Mouse (Mus musculus) layer of hippocampus, postnatal 10 days (tissue): ENCODE data around the gene Primpol. TPM values are rescaled to one million over a fixed set of nuclear protein-coding genes. Genes with fewer than 3 reads are reported as not detected.
"Not testable (repeated sequence)": the region's sequence is repeated elsewhere in the genome, so short reads cannot be mapped to it uniquely, and the experiment has no call there.

Experiments used
- DNase-seq, 2 experiments: peaks; one replicate each; pipeline ENCODE4 v3.0.0; 2021; ENCODE audit warnings: low spot score in 2 of 2
- total RNA-seq, 2 experiments: library from RNA; stranded (reverse); gene quantifications; 2 replicates each; pipeline ENCODE4 v1.2.3; 2021

Primpol gene
- total RNA-seq, 2 experiments from 2014 or later = 4.3 to 4.6 TPM

DNA sequence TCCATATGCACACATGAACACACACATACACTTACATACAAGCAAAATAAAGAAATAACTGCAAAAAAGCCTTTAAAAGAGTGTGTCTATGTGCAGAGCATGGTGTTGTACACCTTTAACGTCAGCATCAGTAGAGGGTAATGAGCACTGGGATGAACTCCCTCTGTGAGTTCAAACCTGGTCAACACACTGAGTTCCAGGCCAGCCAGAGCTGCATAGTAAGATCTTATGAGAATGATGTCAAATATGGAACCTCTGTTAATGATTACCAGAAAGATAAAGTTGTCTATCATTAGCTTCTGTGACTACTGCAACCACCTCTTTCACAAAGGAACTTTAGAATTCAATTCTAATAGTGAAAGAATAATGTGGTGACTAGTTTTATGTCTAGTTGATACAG lies 10.1 kb downstream of the Primpol start:
- DNase-seq = no peak

DNA sequence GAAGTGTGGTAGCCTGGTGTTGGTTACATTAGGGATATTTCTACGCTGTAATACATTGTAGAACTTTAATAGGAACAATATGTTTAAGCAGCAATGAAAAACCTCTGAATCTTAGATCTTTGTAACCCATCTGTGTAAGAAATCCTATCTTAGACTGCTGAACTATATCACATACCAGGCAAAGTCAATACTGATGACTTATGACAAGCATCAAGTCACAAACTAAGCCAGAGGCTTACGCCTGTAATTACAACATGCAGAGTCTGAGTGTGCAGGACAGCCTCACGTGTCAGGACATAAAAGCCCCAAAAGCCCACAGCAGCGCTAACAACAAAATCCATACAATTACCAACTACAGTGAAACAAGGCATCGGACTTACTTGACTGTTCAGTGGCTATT lies 13.4 kb downstream of the Primpol start:
- no peak for DNase-seq

DNA sequence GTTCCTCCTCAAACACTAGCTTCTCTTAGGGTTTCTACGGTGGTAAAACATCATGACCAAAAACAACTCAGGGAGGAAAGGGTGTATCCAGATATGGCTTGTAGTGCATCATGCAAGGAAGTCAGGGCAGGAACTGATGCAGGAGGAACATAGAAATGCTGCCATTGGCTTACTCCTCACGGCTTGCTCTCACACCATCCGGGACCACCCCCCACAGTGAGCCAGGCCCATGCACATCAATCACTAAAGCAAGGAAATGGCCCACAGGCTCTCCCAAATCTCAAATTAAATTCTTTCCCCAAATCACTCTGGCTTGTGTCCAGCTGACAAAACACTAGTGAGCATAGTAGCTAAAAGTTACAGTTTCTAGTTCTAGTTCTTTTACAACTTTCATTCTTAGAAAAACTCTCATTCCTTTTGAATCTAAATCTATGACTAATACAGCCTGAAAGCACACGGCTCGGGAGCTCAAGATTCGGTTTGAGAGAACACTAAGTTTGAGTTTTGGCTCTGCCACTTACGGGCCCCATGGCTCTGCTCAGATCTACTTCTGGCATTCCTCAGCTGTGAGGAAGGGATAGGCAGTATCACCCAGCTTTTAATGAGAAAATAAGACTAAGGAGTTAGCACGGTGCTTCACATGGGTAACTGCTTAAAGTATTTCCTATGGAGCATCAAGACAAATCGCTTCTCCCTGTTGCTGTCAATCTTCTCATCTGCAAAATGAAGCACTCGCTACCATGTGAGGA lies 15.9 kb downstream of the Primpol start:
- no peak for DNase-seq

DNA sequence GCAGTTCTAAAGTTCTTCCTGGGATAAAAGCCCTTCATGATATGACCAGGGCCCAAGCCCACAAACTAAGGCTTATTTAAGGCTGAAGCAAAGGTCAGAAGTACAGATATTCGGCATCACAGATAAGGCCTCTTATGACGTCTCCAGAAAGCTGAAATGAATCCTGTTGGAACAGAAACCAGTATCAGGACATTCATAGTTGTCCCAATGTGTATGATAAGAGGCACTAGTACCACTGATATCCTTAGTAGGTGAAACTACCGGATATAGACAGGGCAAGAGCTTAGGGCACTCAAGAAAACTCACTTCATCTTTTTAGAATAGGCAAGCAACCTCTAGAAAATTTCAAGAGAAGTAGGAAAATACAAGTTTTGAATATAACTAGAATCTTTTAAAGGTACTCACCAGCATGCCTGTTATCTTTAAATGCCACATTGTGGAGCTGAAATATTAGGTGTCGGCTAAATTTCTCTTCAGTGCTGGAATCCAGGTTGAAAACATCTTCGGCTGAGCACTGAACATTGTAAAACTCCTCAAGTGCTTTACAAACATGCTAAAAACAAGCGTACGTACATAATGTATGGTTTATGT lies 17.6 kb downstream of the Primpol start:
- no peak for DNase-seq

DNA sequence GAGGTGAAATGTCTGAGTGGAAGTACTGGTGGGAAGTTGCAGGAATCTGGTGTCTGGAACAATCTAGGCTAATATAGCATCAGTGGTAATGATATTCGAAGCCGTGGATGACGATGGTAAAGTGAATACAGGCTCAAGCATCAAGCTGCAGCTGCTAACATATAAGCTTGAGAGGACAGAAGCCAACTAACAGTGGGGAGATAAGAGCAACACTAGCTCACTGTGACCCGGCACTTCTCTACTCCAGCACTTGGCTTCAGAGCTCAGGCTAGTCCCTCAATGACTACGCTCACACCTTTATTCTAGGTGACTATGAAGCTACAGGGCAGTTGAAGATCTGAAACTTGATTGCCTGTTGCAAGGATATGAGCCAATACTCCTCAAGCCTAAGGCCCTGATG lies 18.3 kb downstream of the Primpol start:
- DNase-seq = no peak

GRCm38 (mm10) chr8:46598114-46598513 lies 18.9 kb downstream of the Primpol start:
- no peak for DNase-seq

GRCm38 (mm10) chr8:46597411-46597810 lies 19.6 kb downstream of the Primpol start:
- DNase-seq = no peak

DNA sequence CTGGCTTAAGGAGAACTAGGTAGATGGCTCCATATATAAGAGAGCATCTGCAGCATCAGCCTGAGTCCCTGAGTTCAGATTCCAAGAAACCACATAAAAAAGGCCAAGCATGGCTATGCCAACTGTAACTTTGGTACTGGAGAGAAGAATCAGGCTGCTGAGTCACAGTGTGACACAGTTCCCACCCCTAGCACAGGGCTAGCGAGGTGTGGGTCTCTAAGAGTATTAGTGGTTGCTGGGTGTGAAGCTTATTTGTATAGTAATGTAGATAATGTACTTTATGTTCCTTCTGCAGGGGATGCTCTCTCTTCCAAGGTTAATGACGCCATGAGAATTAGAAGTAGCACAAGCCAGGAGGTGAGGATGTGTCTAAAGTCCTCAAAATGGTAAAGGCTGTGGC lies 20.5 kb downstream of the Primpol start:
- DNase-seq = no peak

- DNase-seq = peak in 1 of 2 experiments; percentile 13
Observed at GRCm38 (mm10) chr8:46595593-46595992, 21.4 kb downstream of the Primpol start.

- DNase-seq = peak; percentile 42 to 54
Observed at GRCm38 (mm10) chr8:46593772-46594171, 23.2 kb downstream of the Primpol start.

- DNase-seq = peak; percentile 26 to 50
Observed at GRCm38 (mm10) chr8:46593067-46593466, 23.9 kb downstream of the Primpol start.

- no peak for DNase-seq
Observed at GRCm38 (mm10) chr8:46588663-46589062, 28.3 kb downstream of the Primpol start.

GRCm38 (mm10) chr8:46587911-46588310 lies 29.1 kb downstream of the Primpol start:
- DNase-seq = no peak

DNA sequence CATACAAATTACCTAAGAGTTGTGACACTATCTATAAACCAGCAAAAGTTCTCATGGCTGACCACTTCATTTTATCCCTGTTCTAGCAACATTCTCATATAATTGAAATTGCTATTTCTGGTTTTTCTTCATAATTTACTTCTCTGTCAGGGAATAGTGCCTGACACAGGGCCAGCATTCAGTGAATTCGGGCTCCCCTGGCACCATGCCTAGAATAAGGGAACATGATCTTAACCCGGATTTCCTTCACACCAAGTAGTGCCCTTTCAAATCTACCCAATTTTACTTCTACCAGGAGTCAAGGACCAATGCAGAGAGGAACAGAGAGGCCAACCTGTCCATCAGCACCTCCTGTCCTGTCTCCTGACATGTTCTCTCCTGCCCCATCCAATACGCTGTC lies 31.4 kb downstream of the Primpol start:
- no peak for DNase-seq

- DNase-seq = not testable (repeated sequence)
Observed at GRCm38 (mm10) chr8:46584328-46584727, 32.7 kb downstream of the Primpol start.

- DNase-seq = no peak
Observed at GRCm38 (mm10) chr8:46578794-46579193, 38.2 kb downstream of the Primpol start.

DNA sequence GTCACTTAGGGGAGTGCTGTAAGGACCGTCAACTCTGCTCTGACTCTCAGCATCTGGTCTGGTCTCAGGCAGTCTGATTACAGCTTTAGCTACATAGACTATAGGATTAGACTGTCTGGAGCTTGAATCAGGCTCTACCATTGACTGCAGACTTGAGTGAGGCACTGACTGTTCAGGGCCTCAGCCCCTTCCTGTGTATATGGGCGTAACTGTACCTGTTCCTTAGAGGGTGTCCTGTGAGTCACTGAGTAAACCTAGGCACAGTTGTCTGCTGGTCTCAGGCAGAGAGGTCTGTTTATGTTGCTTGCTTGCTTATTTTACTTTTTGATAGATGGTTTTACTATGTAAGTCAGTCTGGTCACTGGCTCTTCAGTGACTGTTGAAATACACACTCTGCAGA lies 43.0 kb downstream of the Primpol start:
- no peak for DNase-seq

- no peak for DNase-seq
Observed at GRCm38 (mm10) chr8:46573446-46573845, 43.6 kb downstream of the Primpol start.

- DNase-seq = no peak
Observed at GRCm38 (mm10) chr8:46570673-46571072, 46.3 kb downstream of the Primpol start.

DNA sequence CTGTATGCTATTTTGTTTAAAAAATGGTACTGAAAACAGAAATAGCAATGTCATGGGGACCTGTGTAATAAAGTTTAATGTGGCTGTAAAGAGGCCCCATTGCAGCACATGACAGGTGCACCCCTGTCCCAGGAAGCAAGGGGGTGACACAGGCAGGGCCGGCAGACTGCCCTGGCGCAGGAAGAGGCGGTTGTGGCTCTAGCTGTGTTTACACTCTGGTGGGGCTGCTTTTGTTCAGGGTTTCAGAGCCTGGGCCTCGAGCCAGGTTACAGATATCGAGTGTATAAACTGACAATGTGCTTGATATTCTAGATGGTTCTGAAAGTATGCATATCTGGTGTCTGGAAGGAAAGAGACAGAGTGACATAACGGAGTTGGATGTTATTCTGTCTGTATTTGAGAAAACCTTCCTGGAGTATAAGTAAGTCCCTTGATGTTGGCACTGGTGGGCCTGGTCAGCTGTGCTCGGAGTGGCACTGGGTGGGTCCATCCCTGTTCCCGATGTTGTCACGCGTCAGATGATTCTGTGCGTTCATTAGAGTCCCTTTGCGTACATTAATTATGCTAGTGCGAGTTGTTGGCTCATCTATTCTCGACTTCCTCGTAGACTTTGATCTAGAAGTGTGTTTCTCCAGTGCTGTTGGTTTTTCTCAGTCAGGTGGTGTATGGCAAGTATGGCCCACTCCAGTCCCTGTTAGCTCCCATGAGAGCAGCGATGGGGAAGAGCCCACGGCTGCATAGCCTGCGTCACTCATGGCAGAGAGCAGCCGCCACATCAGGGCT lies 47.2 kb downstream of the Primpol start:
- no peak for DNase-seq

DNA sequence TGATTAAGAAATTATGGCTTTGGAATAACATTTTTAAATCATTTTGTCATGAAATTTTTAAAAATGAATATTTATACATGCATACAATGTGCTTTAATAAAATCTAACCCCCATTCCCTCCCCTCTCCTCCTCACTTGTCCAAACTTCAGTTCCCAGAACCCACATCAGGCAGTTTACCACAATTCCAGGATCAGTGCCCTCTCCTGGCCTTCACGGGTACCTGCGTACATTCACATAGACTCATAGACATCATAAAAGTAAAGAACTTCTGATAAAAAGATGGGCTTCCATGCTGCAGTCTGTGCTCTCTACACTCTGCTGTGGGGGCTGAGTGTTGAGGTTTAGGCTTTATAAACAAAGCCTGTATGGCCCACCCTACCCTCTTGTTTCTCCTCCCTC lies 48.1 kb downstream of the Primpol start:
- no peak for DNase-seq

DNA sequence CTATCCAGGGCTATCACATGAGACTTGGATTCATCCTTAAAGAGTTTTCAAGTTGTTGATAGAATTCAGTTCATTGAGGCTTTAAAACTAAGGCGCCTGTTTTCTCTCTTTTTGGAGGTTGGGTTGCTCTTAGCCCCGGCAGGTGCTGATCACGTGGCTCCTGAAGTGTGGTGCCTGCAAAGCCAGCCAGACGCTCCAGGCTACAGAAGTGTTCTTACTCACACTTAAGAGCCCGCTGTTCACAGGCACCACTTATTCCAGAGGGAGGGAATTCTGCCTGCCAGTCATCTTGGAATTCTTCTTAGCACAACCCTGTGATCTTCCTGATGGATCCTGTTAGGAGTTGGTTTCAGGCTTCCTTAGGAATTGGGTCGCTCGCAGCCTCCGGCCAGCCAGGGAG lies 49.1 kb downstream of the Primpol start:
- DNase-seq = no peak
